Mouse (Mus musculus): ENCODE measurements around the gene Slc39a1.

The Slc39a1 gene

GRCm38 (mm10) chr3:90247960-90248745 is at the start of gene Slc39a1:
Slc39a1 (plus strand) TSS chr3:90248172.
- peak; percentile 90 for DNase-seq (ENCODE audit: low read depth)

- no peak for DNase-seq (ENCODE audit: low read depth)
Observed at GRCm38 (mm10) chr3:90202884-90203283, 45.1 kb upstream of the Slc39a1 start.

- DNase-seq (ENCODE audit: low read depth): no peak
Observed at GRCm38 (mm10) chr3:90203619-90204018, 44.4 kb upstream of the Slc39a1 start.

DNA sequence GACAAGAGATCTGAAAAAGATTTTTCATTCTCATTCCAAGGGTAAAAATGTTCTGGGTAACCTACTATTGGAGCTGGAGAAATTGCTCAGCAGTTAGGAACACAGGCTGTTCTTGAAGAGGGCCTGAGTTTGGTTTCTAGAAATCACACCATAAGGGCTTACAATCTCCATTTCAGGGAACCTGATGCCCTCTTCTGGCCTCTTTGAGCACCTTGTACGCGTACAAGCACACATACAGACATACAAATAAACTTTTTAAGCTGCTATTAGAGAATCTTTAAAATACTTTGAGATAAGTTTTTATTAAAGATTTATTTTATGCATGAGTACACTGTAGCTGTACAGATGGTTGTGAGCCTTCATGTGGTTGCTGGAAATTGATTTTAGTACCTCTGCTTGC is 43.4 kb upstream of the Slc39a1 start:
- DNase-seq (ENCODE audit: low read depth): no peak

GRCm38 (mm10) chr3:90208662-90209061 is 39.3 kb upstream of the Slc39a1 start:
- no peak for DNase-seq (ENCODE audit: low read depth)

GRCm38 (mm10) chr3:90209908-90210566 is 37.9 kb upstream of the Slc39a1 start:
- no peak for DNase-seq (ENCODE audit: low read depth)

DNA sequence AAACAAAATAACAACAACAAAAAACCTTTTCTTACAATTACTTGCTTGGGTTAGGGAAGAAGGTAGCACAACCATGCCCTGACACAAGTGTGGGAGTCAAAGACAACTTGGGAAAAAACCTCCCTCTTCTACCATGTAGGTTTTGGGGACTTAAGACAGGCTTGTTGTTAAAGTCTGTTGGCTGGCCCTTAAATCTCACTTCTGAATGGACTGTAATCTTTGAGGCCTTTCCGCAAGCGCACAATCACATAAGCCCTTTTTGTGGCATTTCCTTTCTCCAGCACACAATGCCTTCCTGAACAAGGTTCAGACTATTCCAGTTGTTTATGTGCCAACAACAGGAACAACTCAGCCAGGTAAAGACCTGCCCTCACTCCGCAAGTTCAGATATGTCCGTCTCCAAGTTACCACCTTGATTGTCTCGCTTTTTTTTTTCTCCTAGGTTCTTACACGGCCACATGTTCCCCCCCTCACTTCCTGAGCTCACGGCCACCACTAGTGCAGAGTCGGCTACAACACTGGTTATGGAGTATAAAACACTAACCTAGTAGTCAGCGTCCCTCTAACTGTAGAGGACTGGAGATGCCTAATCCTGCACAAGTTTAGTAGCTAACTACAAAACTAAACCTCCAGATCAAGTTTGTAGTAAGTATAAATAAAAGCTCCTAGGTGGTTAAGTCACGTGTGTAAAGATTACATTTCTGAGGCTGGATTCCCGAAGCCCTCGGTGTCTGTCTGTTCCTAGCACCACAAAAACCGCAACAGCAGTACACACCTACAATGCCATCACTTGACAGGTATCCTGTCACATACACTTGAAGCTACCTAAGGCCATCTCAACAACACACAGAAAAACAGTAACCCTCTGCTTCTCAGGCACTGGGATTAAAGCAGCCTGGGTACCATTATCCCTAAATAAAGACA is 36.2 kb upstream of the Slc39a1 start:
- DNase-seq (ENCODE audit: low read depth): no peak

DNA sequence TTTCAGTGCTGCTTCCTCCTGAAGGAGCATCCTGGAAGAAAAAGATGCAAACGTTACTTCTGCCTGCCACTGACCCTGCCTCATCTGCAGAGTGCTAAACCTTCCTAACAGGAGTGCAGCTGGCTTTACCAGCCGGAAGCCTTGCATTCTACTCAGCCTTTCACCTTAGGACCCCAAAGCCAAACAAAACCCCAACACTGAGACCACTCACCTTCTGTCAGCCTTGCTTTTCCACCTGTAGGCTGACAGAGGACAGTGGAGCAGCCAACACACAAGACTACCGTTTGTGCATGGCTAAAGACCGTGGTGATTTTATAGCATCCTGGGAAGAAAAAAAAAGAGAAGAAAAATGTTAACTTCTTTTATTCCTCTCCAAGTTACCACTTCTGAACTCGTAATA is 35.2 kb upstream of the Slc39a1 start:
- no peak for DNase-seq (ENCODE audit: low read depth)

GRCm38 (mm10) chr3:90213377-90213866 is 34.5 kb upstream of the Slc39a1 start, which contains the start of the genes Rps27 and Rab13:
Rps27 (minus strand) TSS chr3:90213651.
Rab13 (plus strand) TSS chr3:90213695.
- DNase-seq (ENCODE audit: low read depth): peak; percentile 91

- no peak for DNase-seq (ENCODE audit: low read depth)
Observed at GRCm38 (mm10) chr3:90213956-90214684, 33.9 kb upstream of the Slc39a1 start.

- no peak for DNase-seq (ENCODE audit: low read depth)
Observed at GRCm38 (mm10) chr3:90215825-90216380, 32.1 kb upstream of the Slc39a1 start.

DNA sequence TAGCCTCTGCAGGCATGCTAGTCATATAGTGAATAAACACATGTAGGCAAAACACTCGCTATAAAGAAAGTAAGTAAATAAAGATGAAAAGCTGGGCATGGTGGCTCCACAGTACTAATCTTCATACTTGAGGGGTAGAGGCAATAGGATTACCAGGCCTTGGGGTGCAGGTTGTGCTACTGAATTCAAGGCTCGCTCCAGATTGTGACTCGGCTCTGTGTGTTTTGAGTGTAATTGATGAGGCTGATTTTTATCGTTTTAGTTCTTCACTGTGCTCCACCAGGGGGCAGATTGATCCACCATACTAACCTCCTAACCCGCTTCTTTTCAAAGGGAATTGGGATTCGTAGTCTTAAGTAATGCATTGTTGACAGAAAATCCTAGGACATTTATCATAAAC is 27.9 kb upstream of the Slc39a1 start:
- peak; percentile 49 for DNase-seq (ENCODE audit: low read depth)

- DNase-seq (ENCODE audit: low read depth): peak; percentile 48
Observed at GRCm38 (mm10) chr3:90220531-90220951, 27.4 kb upstream of the Slc39a1 start.

DNA sequence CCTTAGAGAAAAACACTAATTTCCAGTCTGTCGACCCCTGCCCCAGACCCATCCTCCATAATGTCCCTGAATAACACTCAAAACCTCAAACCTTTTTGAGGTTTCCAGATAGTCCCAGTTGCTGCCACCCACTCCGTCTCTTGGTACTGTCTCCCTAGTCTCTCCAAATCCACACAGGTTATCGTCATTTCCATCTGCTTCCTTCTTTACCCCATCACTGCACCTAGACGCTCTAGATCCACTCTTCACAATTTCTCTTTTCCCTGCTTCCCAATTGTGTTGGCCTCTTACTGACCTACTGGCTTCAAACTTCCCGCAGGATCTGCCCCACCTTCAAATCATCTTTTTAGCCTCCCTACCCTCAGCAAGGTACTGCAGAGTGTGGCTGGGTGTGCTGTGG is 26.8 kb upstream of the Slc39a1 start:
- no peak for DNase-seq (ENCODE audit: low read depth)

- no peak for DNase-seq (ENCODE audit: low read depth)
Observed at GRCm38 (mm10) chr3:90222455-90222854, 25.5 kb upstream of the Slc39a1 start.

DNA sequence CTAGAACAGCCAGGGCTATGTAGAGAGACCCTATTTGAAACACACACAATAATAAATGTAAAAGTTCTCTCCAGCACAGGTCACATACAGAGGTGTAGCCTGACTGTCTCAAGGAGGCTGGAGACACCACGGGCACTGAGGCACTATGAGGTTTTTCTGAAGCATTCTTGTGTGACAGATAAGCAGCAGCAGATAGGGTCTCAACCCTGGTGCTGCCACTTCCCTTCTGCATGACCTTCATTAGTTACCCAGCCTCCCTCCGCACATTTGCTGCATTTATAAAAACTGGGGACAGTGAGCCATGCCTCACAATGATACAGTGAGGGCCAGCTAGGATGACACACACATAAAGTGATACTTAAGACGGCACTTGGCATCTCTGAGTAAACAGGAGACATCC is 25.0 kb upstream of the Slc39a1 start:
- no peak for DNase-seq (ENCODE audit: low read depth)

GRCm38 (mm10) chr3:90224331-90224730 is 23.6 kb upstream of the Slc39a1 start:
- no peak for DNase-seq (ENCODE audit: low read depth)

DNA sequence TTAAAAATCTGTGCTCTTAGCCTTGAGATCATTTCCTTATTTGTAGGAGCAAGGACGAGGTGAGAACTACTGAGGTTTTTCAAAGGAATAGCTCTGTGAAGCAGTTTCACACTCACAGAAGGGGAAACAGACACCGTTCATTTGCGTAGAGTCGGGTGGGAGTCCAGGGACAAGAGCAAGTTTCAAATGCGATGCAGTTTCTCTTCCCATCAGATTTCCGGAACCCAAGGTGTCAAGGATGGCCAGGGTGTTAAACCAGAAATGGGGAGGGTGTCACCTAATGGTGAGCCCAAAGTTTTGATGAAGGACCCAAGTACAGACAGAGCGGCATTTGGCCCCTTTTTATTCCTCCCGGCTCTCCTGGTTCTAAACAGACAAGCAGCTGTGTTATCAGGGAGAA is 16.9 kb upstream of the Slc39a1 start:
- no peak for DNase-seq (ENCODE audit: low read depth)

DNA sequence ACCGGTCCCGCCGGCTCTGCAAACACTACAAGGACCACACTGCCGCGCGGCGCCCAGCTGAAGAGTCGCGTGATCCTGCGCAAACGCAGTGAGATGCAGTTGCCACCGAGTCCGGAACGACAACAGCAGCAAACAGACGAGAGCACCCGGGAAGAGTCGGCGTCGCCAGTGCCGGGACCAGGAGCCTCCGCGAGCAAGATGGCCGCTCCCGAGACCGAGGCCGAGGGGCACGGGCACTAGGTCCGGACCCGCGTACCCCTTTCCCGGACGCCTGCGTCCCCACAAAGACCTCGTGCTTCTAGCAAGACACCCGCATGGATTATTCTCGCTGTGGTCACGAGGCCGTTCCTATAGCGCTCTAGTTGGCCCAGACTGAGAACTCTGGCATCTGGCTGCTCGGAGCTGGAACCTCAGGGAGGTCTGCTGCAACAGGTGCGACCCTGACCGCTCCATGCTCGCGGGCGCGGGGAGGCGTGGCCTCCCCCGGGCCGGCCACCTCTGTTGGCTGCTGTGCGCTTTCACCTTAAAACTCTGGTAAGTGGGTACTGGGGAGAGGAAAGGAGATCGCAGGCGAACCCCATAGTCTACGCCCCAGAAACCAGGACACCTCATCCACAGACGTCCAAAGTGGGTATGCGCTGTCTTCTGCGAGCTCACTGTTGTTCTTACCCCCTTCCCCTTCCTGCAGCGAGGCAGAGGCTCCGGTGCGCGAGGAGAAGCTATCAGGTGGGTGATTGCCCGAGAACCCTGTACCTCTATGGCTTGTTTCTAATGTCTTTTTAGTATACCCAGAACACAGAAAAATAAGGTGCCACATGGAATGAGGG is 16.3 kb upstream of the Slc39a1 start, which contains the start of gene Jtb:
Gene Jtb (plus strand): TSS at position 91 of the 827 bp plus-strand sequence.
- peak; percentile 87 for DNase-seq (ENCODE audit: low read depth)

DNA sequence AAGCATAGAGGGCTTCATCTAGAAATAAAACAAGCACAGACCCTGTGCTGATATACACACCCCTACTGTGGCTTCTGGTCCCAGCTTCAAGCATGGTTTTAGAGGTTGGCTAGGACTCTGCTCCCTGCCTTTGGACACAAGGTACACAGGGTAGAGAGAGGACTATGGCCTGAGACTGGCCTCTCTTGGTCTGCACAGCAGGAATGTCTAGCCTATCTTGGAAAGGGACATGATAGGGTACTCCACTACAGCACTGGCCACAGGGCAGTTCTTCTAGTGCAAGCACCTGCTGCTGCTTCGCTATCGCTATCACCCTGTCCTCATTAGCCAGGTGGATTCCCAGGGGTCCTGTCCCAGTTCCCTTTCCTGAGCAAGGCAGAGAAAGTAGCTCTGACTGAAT is 6.7 kb upstream of the Slc39a1 start:
- no peak for DNase-seq (ENCODE audit: low read depth)

Measured in fibroblast of lung, adult 2 months (primary cell).